Mouse (Mus musculus) lung, postnatal 14 days (tissue): ENCODE data around the gene Bmf.

Experiments used
- DNase-seq: peaks from one replicate; pipeline ENCODE4 v3.0.0; 2021

Bmf gene

GRCm38 (mm10) chr2:118511779-118512417, 37.6 kb downstream of the Bmf start:
- DNase-seq, result no peak

GRCm38 (mm10) chr2:118510447-118511310, 38.8 kb downstream of the Bmf start:
- peak; percentile 93 for DNase-seq

- no peak for DNase-seq
Observed at GRCm38 (mm10) chr2:118509688-118510446, 39.6 kb downstream of the Bmf start.

- no peak for DNase-seq
Observed at GRCm38 (mm10) chr2:118507126-118507525, 42.4 kb downstream of the Bmf start.

GRCm38 (mm10) chr2:118500191-118500590, 49.3 kb downstream of the Bmf start:
- DNase-seq, result no peak

GRCm38 (mm10) chr2:118499135-118499961, 50.1 kb downstream of the Bmf start:
- DNase-seq, result no peak

- no peak for DNase-seq
Observed at GRCm38 (mm10) chr2:118498476-118498875, 51.0 kb downstream of the Bmf start.

- DNase-seq, result no peak
Observed at GRCm38 (mm10) chr2:118497890-118498289, 51.6 kb downstream of the Bmf start.

- no peak for DNase-seq
Observed at GRCm38 (mm10) chr2:118495024-118495423, 54.5 kb downstream of the Bmf start.

GRCm38 (mm10) chr2:118491741-118492395, 57.6 kb downstream of the Bmf start:
- no peak for DNase-seq

GRCm38 (mm10) chr2:118491281-118491731, 58.2 kb downstream of the Bmf start:
- peak; percentile 56 for DNase-seq

GRCm38 (mm10) chr2:118490241-118491091, 59.0 kb downstream of the Bmf start:
- DNase-seq, result peak; percentile 89

GRCm38 (mm10) chr2:118487806-118488205, 61.7 kb downstream of the Bmf start:
- DNase-seq, result peak; percentile 67

- DNase-seq, result peak; percentile 91
Observed at GRCm38 (mm10) chr2:118486933-118487332, 62.6 kb downstream of the Bmf start.

GRCm38 (mm10) chr2:118485415-118485814, 64.1 kb downstream of the Bmf start:
- DNase-seq, result no peak

GRCm38 (mm10) chr2:118484386-118484898, 65.0 kb downstream of the Bmf start:
- no peak for DNase-seq

- no peak for DNase-seq
Observed at GRCm38 (mm10) chr2:118483032-118483431, 66.5 kb downstream of the Bmf start.

GRCm38 (mm10) chr2:118480886-118481285, 68.6 kb downstream of the Bmf start:
- no peak for DNase-seq

- DNase-seq, result peak; percentile 95
Observed at GRCm38 (mm10) chr2:118479550-118479909, 70.0 kb downstream of the Bmf start, which contains the start of gene Srp14. Srp14 (minus strand) TSS chr2:118479711.

- DNase-seq, result no peak
Observed at GRCm38 (mm10) chr2:118478833-118479549, 70.5 kb downstream of the Bmf start.
